Mouse (Mus musculus): ENCODE data around the gene Gm44790. TPM values are rescaled to one million over a fixed set of nuclear protein-coding genes. Genes with fewer than 3 reads are reported as not detected.
"Not testable (repeated sequence)": the region's sequence is repeated elsewhere in the genome, so short reads cannot be mapped to it uniquely, and the experiment has no call there.

Gene Gm44790
- polyA plus RNA-seq, 1 experiment from 2014 or later: not detected

- Histone ChIP-seq H3K9me3 (ENCODE audit: control insufficient read depth, low read length) (no peaks in the 10 kb centered on the region), H3K36me3 (ENCODE audit: control insufficient read depth, insufficient read depth, low read length) (no peaks in the 10 kb centered on the region), H3K4me3 (ENCODE audit: low read depth, low read length) (no peak overlapping the region), H3K4me1 (ENCODE audit: control insufficient read depth, insufficient read depth, low read length) (peaks cover 17% of the 10 kb centered on the region; the same call in 1 of the 2 replicates), H3K4me2 (ENCODE audit: low read depth) (no peak overlapping the region), H3K27me3 (ENCODE audit: control insufficient read depth, insufficient read depth, low read length) (no peaks in the 10 kb centered on the region), H3K27ac (ENCODE audit: low read depth, low read length) (no peak overlapping the region), H3K9ac (ENCODE audit: low read length) (no peak overlapping the region)
- DNase-seq (ENCODE audit: low spot score) (no peak), ATAC-seq (ENCODE audit: insufficient read depth, low FRiP score, low TSS enrichment) (no peak)
- WGBS: 89% methylated on average over 5 of the region's 5 CpGs
These were observed 55.4 kb downstream of the Gm44790 start for GRCm38 (mm10) chr6:86481871-86482270.

- no peak overlapping the region for H3K4me2 ChIP-seq (ENCODE audit: low read depth)
- no peaks in the 10 kb centered on the region for H3K27me3 ChIP-seq (ENCODE audit: control insufficient read depth, insufficient read depth, low read length)
- no peak overlapping the region for H3K4me3 ChIP-seq (ENCODE audit: low read depth, low read length)
- no peak for DNase-seq (ENCODE audit: low spot score)
- ATAC-seq (ENCODE audit: insufficient read depth, low FRiP score, low TSS enrichment): no peak
- WGBS: 81% methylated on average over 7 of the region's 7 CpGs
- H3K9me3 ChIP-seq (ENCODE audit: control insufficient read depth, low read length): no peaks in the 10 kb centered on the region
- H3K36me3 ChIP-seq (ENCODE audit: control insufficient read depth, insufficient read depth, low read length): no peaks in the 10 kb centered on the region
- H3K9ac ChIP-seq (ENCODE audit: low read length): no peak overlapping the region
- no peak overlapping the region for H3K27ac ChIP-seq (ENCODE audit: low read depth, low read length)
- peaks cover 10% of the 10 kb centered on the region for H3K4me1 ChIP-seq (ENCODE audit: control insufficient read depth, insufficient read depth, low read length)
These were observed 59.6 kb downstream of the Gm44790 start for GRCm38 (mm10) chr6:86485943-86486640.

- ATAC-seq (ENCODE audit: insufficient read depth, low FRiP score, low TSS enrichment) (peak; percentile 89), DNase-seq (ENCODE audit: low spot score) (peak; percentile 89)
- Histone ChIP-seq H3K27ac (ENCODE audit: low read depth, low read length) (peak overlapping the region; percentile 96), H3K9ac (ENCODE audit: low read length) (peak overlapping the region; percentile 88), H3K27me3 (ENCODE audit: control insufficient read depth, insufficient read depth, low read length) (no peaks in the 10 kb centered on the region), H3K4me2 (ENCODE audit: low read depth) (peak overlapping the region; percentile 36), H3K4me1 (ENCODE audit: control insufficient read depth, insufficient read depth, low read length) (peaks cover 10% of the 10 kb centered on the region), H3K4me3 (ENCODE audit: low read depth, low read length) (no peak overlapping the region), H3K36me3 (ENCODE audit: control insufficient read depth, insufficient read depth, low read length) (no peaks in the 10 kb centered on the region), H3K9me3 (ENCODE audit: control insufficient read depth, low read length) (no peaks in the 10 kb centered on the region)
- 7% methylated on average over 24 of the region's 24 CpGs for WGBS
These were observed 61.1 kb downstream of the Gm44790 start for GRCm38 (mm10) chr6:86487358-86488148.

GRCm38 (mm10) chr6:86488149-86488485, 61.7 kb downstream of the Gm44790 start:
- peak overlapping the region; percentile 96 for H3K27ac ChIP-seq (ENCODE audit: low read depth, low read length)
- H3K9me3 ChIP-seq (ENCODE audit: control insufficient read depth, low read length): no peaks in the 10 kb centered on the region
- peaks cover 10% of the 10 kb centered on the region for H3K4me1 ChIP-seq (ENCODE audit: control insufficient read depth, insufficient read depth, low read length)
- H3K27me3 ChIP-seq (ENCODE audit: control insufficient read depth, insufficient read depth, low read length): no peaks in the 10 kb centered on the region
- WGBS: 59% methylated on average over 3 of the region's 3 CpGs
- no peak overlapping the region for H3K4me3 ChIP-seq (ENCODE audit: low read depth, low read length)
- no peak for DNase-seq (ENCODE audit: low spot score)
- no peak overlapping the region for H3K4me2 ChIP-seq (ENCODE audit: low read depth)
- ATAC-seq (ENCODE audit: insufficient read depth, low FRiP score, low TSS enrichment): no peak
- peak overlapping the region; percentile 88 for H3K9ac ChIP-seq (ENCODE audit: low read length)
- H3K36me3 ChIP-seq (ENCODE audit: control insufficient read depth, insufficient read depth, low read length): no peaks in the 10 kb centered on the region

GRCm38 (mm10) chr6:86489945-86490344, 63.5 kb downstream of the Gm44790 start:
- 97% methylated on average over 2 of the region's 2 CpGs for WGBS
- Histone ChIP-seq H3K36me3 (ENCODE audit: control insufficient read depth, insufficient read depth, low read length) (no peaks in the 10 kb centered on the region), H3K27ac (ENCODE audit: low read depth, low read length) (no peak overlapping the region), H3K4me3 (ENCODE audit: low read depth, low read length) (no peak overlapping the region), H3K9ac (ENCODE audit: low read length) (no peak overlapping the region), H3K4me2 (ENCODE audit: low read depth) (no peak overlapping the region), H3K9me3 (ENCODE audit: control insufficient read depth, low read length) (no peaks in the 10 kb centered on the region), H3K4me1 (ENCODE audit: control insufficient read depth, insufficient read depth, low read length) (peaks cover 10% of the 10 kb centered on the region), H3K27me3 (ENCODE audit: control insufficient read depth, insufficient read depth, low read length) (no peaks in the 10 kb centered on the region)
- ATAC-seq (ENCODE audit: insufficient read depth, low FRiP score, low TSS enrichment): no peak
- no peak for DNase-seq (ENCODE audit: low spot score)

GRCm38 (mm10) chr6:86490413-86490812, 64.0 kb downstream of the Gm44790 start:
- not testable (repeated sequence) for H3K9me3 ChIP-seq (ENCODE audit: control insufficient read depth, low read length); H3K27me3 ChIP-seq (ENCODE audit: control insufficient read depth, insufficient read depth, low read length); H3K4me3 ChIP-seq (ENCODE audit: low read depth, low read length); H3K9ac ChIP-seq (ENCODE audit: low read length); H3K36me3 ChIP-seq (ENCODE audit: control insufficient read depth, insufficient read depth, low read length); DNase-seq (ENCODE audit: low spot score); H3K27ac ChIP-seq (ENCODE audit: low read depth, low read length); ATAC-seq (ENCODE audit: insufficient read depth, low FRiP score, low TSS enrichment); H3K4me2 ChIP-seq (ENCODE audit: low read depth)
- WGBS: 94% methylated on average over 8 of the region's 8 CpGs
- peaks cover 10% of the 10 kb centered on the region for H3K4me1 ChIP-seq (ENCODE audit: control insufficient read depth, insufficient read depth, low read length)

- H3K9me3 ChIP-seq (ENCODE audit: control insufficient read depth, low read length): no peaks in the 10 kb centered on the region
- H3K4me2 ChIP-seq (ENCODE audit: low read depth): no peak overlapping the region
- H3K27ac ChIP-seq (ENCODE audit: low read depth, low read length): no peak overlapping the region
- no peak overlapping the region for H3K4me3 ChIP-seq (ENCODE audit: low read depth, low read length)
- ATAC-seq (ENCODE audit: insufficient read depth, low FRiP score, low TSS enrichment) (no peak), DNase-seq (ENCODE audit: low spot score) (no peak)
- no peaks in the 10 kb centered on the region for H3K36me3 ChIP-seq (ENCODE audit: control insufficient read depth, insufficient read depth, low read length)
- H3K9ac ChIP-seq (ENCODE audit: low read length): no peak overlapping the region
- no peaks in the 10 kb centered on the region for H3K27me3 ChIP-seq (ENCODE audit: control insufficient read depth, insufficient read depth, low read length)
- no peaks in the 10 kb centered on the region for H3K4me1 ChIP-seq (ENCODE audit: control insufficient read depth, insufficient read depth, low read length)
- WGBS: 84% methylated on average over 13 of the region's 13 CpGs
These were observed 67.2 kb downstream of the Gm44790 start for GRCm38 (mm10) chr6:86493469-86494263.

- H3K4me1 ChIP-seq (ENCODE audit: control insufficient read depth, insufficient read depth, low read length): no peaks in the 10 kb centered on the region
- DNase-seq (ENCODE audit: low spot score) (no peak), ATAC-seq (ENCODE audit: insufficient read depth, low FRiP score, low TSS enrichment) (no peak)
- 96% methylated on average over 7 of the region's 7 CpGs for WGBS
- H3K27me3 ChIP-seq (ENCODE audit: control insufficient read depth, insufficient read depth, low read length): no peaks in the 10 kb centered on the region
- no peak overlapping the region for H3K4me3 ChIP-seq (ENCODE audit: low read depth, low read length)
- H3K9me3 ChIP-seq (ENCODE audit: control insufficient read depth, low read length): no peaks in the 10 kb centered on the region
- H3K4me2 ChIP-seq (ENCODE audit: low read depth): no peak overlapping the region
- H3K27ac ChIP-seq (ENCODE audit: low read depth, low read length): no peak overlapping the region
- no peaks in the 10 kb centered on the region for H3K36me3 ChIP-seq (ENCODE audit: control insufficient read depth, insufficient read depth, low read length)
- no peak overlapping the region for H3K9ac ChIP-seq (ENCODE audit: low read length)
These were observed 68.3 kb downstream of the Gm44790 start for GRCm38 (mm10) chr6:86494767-86495166.
